Mouse (Mus musculus) kidney, adult 2 months (tissue): ENCODE data around the gene Trim8. TPM values are rescaled to one million over a fixed set of nuclear protein-coding genes. Genes with fewer than 3 reads are reported as not detected.
A peak's percentile ranks its signal among the peaks of the same experiment; 100 is the strongest.

Experiments used
- DNase-seq: peaks from one replicate; pipeline ENCODE4 v3.0.0; 2021
- H3K27ac ChIP-seq: fragments of 200-500 bp; 2 replicates; pipeline ENCODE4 v1.5.1; 2012; ENCODE audit warnings: low read depth, low read length, control low read depth, inconsistent platforms; ENCODE audit not compliant: insufficient read depth
- H3K27me3 ChIP-seq: fragments of 200-500 bp; replicated peaks from 2 replicates; pipeline ENCODE4 v1.6.1; 2012; ENCODE audit warnings: mild to moderate bottlenecking, moderate library complexity, low read length, inconsistent platforms; ENCODE audit not compliant: control insufficient read depth, insufficient read depth
- H3K36me3 ChIP-seq: fragments of 200-500 bp; 2 replicates; pipeline ENCODE4 v1.6.1; 2012; ENCODE audit warnings: mild to moderate bottlenecking, moderate library complexity, low read length, inconsistent platforms; ENCODE audit not compliant: control insufficient read depth, insufficient read depth
- H3K4me1 ChIP-seq: fragments of 200-500 bp; 2 replicates; pipeline ENCODE4 v1.6.1; 2011; ENCODE audit warnings: low read length; ENCODE audit not compliant: control insufficient read depth, insufficient read depth
- H3K4me3 ChIP-seq: fragments of 200-500 bp; 2 replicates; pipeline ENCODE4 v1.5.1; 2011; ENCODE audit warnings: mild to moderate bottlenecking, low read depth, low read length, control low read depth; ENCODE audit not compliant: insufficient read depth
- CTCF ChIP-seq: fragments of 200-500 bp; conservative IDR thresholded peaks from 2 replicates; pipeline ENCODE4 v1.5.1; 2011; ENCODE audit warnings: low read depth, mild to moderate bottlenecking, control low read depth, low read length, moderate library complexity, mixed read lengths; ENCODE audit not compliant: insufficient read depth, insufficient read length
- POLR2A ChIP-seq: fragments of 200-500 bp; IDR thresholded peaks from one replicate; pipeline ENCODE4 v1.6.1; 2011; ENCODE audit warnings: low read depth, low read length, control low read depth
- WGBS: fragments of 180-500 bp; shearing (Covaris S2); methylation state at CpG from one replicate; pipeline ENCODE4 v1.1.7; 2018; 5-methylcytosine and 5-hydroxymethylcytosine counted together
- polyA plus RNA-seq: library from polyadenylated mRNA; depleted of rRNA; stranded (reverse); fragments of >200 nt; gene quantifications from 2 replicates; pipeline ENCODE4 v1.2.3, GENCODE M21; 2012

Trim8 gene
- polyA plus RNA-seq, 1 experiment, result 43.6 TPM

GRCm38 (mm10) chr19:46517529-46518351 is 16.2 kb downstream of the Trim8 start:
- H3K27ac ChIP-seq, result peak overlapping the region; percentile 47
- H3K4me1 ChIP-seq, result peaks cover 17% of the 10 kb centered on the region
- DNase-seq, result no peak

GRCm38 (mm10) chr19:46518352-46518787 is 16.9 kb downstream of the Trim8 start:
- no peaks in the 10 kb centered on the region for H3K27me3 ChIP-seq
- H3K27ac ChIP-seq, result no peak overlapping the region
- H3K36me3 ChIP-seq, result 0 out of 2 replicates have a peak, but pooled peaks cover 4% of the 10 kb centered on the region
- no peak for DNase-seq
- 9% methylated on average over 13 of the region's 13 CpGs for WGBS
- TF ChIP-seq POLR2A (no peak), CTCF (no peak)
- no peak overlapping the region for H3K4me3 ChIP-seq
- H3K4me1 ChIP-seq, result peaks cover 20% of the 10 kb centered on the region

More at GRCm38 (mm10) chr19:46517529-46518351, 16.2 kb downstream of the Trim8 start:
- no peaks in the 10 kb centered on the region for H3K27me3 ChIP-seq
- TF ChIP-seq POLR2A, result no peak
- WGBS, result 40% methylated on average over 11 of the region's 14 CpGs
- 0 out of 2 replicates have a peak, but pooled peaks cover 4% of the 10 kb centered on the region for H3K36me3 ChIP-seq
- no peak overlapping the region for H3K4me3 ChIP-seq

DNA sequence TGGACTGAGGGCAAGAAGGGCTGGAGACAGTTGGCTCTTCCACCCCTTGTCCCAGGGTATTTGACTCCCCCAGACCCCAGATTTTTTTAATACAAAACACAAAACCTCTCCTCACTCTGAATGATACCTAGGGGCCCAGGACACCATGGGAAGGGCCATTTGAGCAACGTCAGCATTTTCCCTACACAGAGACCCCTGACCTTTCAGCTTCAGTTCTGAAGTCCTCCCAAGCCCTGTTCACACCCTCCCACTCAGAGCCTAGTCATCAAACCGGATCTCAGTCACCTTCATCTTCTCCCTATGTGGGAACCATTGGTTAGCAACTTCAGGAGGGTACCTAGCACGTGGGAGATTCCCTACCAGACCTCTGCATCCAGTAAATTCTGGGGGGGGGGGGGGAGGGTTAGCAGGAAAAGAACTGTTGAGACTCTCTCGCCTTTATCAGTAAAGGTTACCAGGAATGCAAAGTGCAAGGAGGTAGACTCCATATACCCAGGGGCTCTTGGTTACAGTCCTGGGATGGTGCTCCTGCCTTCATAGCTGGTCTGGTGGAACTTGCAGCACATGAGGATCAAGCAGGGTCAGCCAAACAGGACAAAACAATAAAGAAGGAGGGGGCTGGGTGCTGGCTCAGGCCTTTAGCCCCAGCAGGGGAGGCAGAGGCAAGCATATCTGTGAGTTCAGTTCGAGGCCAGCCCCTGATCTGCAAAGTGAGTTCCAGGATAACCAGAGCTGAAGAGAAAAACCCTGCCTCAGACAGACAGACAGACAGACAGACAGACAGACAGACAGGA is 17.5 kb downstream of the Trim8 start:
- WGBS, result 29% methylated on average over 5 of the region's 5 CpGs
- TF ChIP-seq POLR2A, result no peak
- TF ChIP-seq CTCF, result no peak
- DNase-seq, result no peak
- H3K4me3 ChIP-seq, result no peak overlapping the region
- H3K4me1 ChIP-seq, result peaks cover 27% of the 10 kb centered on the region
- no peaks in the 10 kb centered on the region for H3K27me3 ChIP-seq
- H3K36me3 ChIP-seq, result 0 out of 2 replicates have a peak, but pooled peaks cover 4% of the 10 kb centered on the region
- no peak overlapping the region for H3K27ac ChIP-seq

DNA sequence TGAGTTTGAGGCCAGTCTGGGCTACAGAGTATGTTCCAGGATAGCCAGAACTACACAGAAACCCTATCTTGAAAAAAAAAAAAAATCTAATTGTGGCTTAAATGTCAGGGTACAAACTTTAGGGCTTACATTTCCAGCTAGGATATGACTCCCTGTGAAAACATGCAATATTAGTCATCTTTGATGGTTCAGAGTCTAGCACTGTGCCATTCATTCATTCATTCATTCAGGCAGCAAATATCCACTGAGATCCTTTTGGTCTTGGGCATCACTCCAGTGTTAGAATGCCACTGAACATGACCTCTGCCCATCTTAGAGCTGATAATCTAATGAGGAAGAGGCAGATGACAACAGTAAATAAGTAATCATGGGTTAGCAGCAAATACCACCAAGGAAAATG is 20.2 kb downstream of the Trim8 start:
- H3K27me3 ChIP-seq, result no peaks in the 10 kb centered on the region
- peaks cover 46% of the 10 kb centered on the region for H3K4me1 ChIP-seq
- H3K36me3 ChIP-seq, result no peaks in the 10 kb centered on the region
- TF ChIP-seq POLR2A (no peak), CTCF (no peak)
- no peak overlapping the region for H3K27ac ChIP-seq
- DNase-seq, result no peak
- H3K4me3 ChIP-seq, result no peak overlapping the region

DNA sequence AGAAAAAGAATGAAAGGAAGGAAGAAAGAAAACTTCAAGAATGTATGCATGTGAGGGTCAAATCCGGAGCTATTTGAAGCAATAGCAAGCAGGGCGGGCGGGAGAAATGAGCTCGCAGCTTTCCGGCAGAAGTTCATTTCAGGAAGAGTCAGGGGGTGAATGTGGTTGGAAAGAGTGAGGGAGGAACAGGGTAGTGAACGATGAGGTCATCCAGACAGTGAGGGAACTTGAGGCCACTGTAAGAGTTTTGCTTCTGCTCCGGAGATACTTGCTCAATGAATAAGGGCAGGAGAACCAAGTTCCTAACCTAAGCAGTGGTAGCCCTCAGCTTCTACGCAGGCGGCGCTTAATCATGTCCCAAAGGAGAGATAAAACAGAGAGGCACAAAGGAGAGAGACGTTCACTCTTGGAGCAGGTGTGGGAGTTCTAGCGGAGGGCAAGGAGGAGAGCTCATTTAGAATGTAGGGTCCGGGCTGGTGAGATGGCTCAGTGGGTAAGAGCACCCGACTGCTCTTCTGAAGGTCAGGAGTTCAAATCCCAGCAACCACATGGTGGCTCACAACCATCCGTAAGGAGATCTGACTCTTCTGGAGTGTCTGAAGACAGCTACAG is 21.0 kb downstream of the Trim8 start:
- no peak overlapping the region for H3K27ac ChIP-seq
- no peak for TF ChIP-seq CTCF
- no peak for TF ChIP-seq POLR2A
- DNase-seq, result no peak
- H3K4me3 ChIP-seq, result no peak overlapping the region
- no peaks in the 10 kb centered on the region for H3K36me3 ChIP-seq
- WGBS, result 44% methylated on average over 15 of the region's 15 CpGs
- peaks cover 41% of the 10 kb centered on the region for H3K4me1 ChIP-seq
- no peaks in the 10 kb centered on the region for H3K27me3 ChIP-seq

GRCm38 (mm10) chr19:46523131-46523479 is 21.6 kb downstream of the Trim8 start:
- Histone ChIP-seq H3K36me3 (no peaks in the 10 kb centered on the region), H3K27me3 (no peaks in the 10 kb centered on the region), H3K27ac (no peak overlapping the region), H3K4me1 (peaks cover 46% of the 10 kb centered on the region), H3K4me3 (no peak overlapping the region)
- no peak for DNase-seq
- TF ChIP-seq POLR2A (no peak), CTCF (no peak)

GRCm38 (mm10) chr19:46523480-46524151 is 22.1 kb downstream of the Trim8 start:
- no peak overlapping the region for H3K4me3 ChIP-seq
- no peaks in the 10 kb centered on the region for H3K36me3 ChIP-seq
- H3K27ac ChIP-seq, result peak overlapping the region; percentile 29; the same call in 1 of the 2 replicates
- H3K4me1 ChIP-seq, result peaks cover 49% of the 10 kb centered on the region
- peak; percentile 70 for DNase-seq
- no peaks in the 10 kb centered on the region for H3K27me3 ChIP-seq
- TF ChIP-seq CTCF (no peak), POLR2A (no peak)
- 27% methylated on average over 20 of the region's 20 CpGs for WGBS
